In the genomic region with DNA sequence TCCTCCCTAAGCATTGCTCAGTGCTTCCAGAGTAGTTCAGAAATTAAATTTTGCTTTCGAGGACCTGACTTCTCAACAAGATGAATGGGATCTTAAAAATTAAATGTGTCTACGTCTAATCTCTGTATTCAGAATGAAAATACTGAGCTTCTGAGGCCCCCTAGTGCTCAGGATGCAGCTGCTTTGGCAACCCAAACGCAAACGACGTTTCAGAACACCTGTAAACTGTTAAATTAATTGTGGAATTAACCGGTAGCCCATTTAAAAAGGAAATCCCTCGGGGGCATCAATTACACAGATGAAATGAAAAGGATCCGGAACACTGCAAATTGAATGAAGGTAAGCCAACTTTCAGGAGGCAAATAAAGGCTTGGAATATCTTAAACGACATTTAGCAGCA, we compare ENCODE assay signal across 9 mouse cellular contexts. TPM values are rescaled to one million over a fixed set of nuclear protein-coding genes. Genes with fewer than 3 reads are reported as not detected.
DNase-seq lines count a peak whose midpoint lies in the region; TF ChIP-seq lines count a peak whose summit lies in the region.
"Had no signal": no experiment of that assay in that cellular context is flagged by ENCODE, and none has a peak within 500 bp of the region (broad histone marks: within the 10 kb centered on the region; RNA-seq: fewer than 3 reads in every experiment).

No protein-coding gene starts in this region.

- DNase-seq in adrenal gland, postnatal 10 days = peak; percentile 10
- no peak for DNase-seq in adrenal gland, postnatal 4 days (ENCODE audit: low spot score in 2 of 2)
- peak; percentile 21 for DNase-seq in kidney, adult 2 months
- DNase-seq in kidney, adult 11 months = no peak
- peak; percentile 15 for DNase-seq in right cerebral cortex, postnatal 14 days
- no peak for DNase-seq in right cerebral cortex, postnatal 25 days
- no peak for DNase-seq in urinary bladder, postnatal 10 days (ENCODE audit: low spot score)
- DNase-seq in gastrocnemius, postnatal 10 days = no peak

- peak; percentile 46 for TF ChIP-seq CTCF in kidney, adult 2 months (conservative IDR thresholded peaks at IDR 0.05; ENCODE audit: insufficient read depth, insufficient read length, low read depth, low read length)

- no peaks in the 10 kb centered on the region for H3K4me1 ChIP-seq in kidney, adult 2 months (ENCODE audit: control insufficient read depth, insufficient read depth, low read length)

- whole genome bisulfite sequencing in kidney, adult 2 months = 20% methylated on average over 9 of the region's 9 CpGs

- no peak for TF ChIP-seq POLR2A in kidney, adult 2 months (IDR thresholded peaks at IDR 0.05; ENCODE audit: low read depth, low read length)

- no peaks in the 10 kb centered on the region for H3K27me3 ChIP-seq in kidney, adult 2 months (replicated peaks; ENCODE audit: control insufficient read depth, insufficient read depth, low read length)

- H3K36me3 ChIP-seq in kidney, adult 2 months (ENCODE audit: control insufficient read depth, insufficient read depth, low read length) = no peaks in the 10 kb centered on the region
- H3K36me3 ChIP-seq: limb, embryonic 12.5 days had no signal

- H3K27ac ChIP-seq in kidney, adult 2 months (ENCODE audit: insufficient read depth, low read depth, low read length) = no peak overlapping the region
- H3K27ac ChIP-seq: limb, embryonic 12.5 days had no signal

- H3K4me3 ChIP-seq in kidney, adult 2 months (ENCODE audit: insufficient read depth, low read depth, low read length) = no peak overlapping the region
- H3K4me3 ChIP-seq: limb, embryonic 12.5 days had no signal

RNA-seq across cellular contexts. Expression of a gene that starts 42.9 kb away (rescaled TPM):
- total RNA-seq in adrenal gland, postnatal 10 days (2021) = 1 to 10 TPM; 4.5 to 5.2 TPM
- 1 to 10 TPM; 5.0 to 6.6 TPM for total RNA-seq in adrenal gland, postnatal 4 days (2021)
- polyA plus RNA-seq in kidney, adult 2 months (2012; rRNA removed) = 6.4 and 7.1 TPM in 2 replicates
- 1 to 10 TPM; 1.6 to 2.7 TPM for total RNA-seq in gastrocnemius, postnatal 10 days (2021)

Comparison
In these comparisons a context has a peak if more than half of its experiments do, and no peak if none do; other contexts are left out.
1. DNase-seq: peak in adrenal gland, postnatal 10 days (single experiment), kidney, adult 2 months (single experiment) and right cerebral cortex, postnatal 14 days (single experiment); none in adrenal gland, postnatal 4 days (0 of 2), kidney, adult 11 months (single experiment), right cerebral cortex, postnatal 25 days (single experiment), urinary bladder, postnatal 10 days (single experiment) and gastrocnemius, postnatal 10 days (single experiment).